ENCODE assay signal across 11 mouse cellular contexts in the genomic region with DNA sequence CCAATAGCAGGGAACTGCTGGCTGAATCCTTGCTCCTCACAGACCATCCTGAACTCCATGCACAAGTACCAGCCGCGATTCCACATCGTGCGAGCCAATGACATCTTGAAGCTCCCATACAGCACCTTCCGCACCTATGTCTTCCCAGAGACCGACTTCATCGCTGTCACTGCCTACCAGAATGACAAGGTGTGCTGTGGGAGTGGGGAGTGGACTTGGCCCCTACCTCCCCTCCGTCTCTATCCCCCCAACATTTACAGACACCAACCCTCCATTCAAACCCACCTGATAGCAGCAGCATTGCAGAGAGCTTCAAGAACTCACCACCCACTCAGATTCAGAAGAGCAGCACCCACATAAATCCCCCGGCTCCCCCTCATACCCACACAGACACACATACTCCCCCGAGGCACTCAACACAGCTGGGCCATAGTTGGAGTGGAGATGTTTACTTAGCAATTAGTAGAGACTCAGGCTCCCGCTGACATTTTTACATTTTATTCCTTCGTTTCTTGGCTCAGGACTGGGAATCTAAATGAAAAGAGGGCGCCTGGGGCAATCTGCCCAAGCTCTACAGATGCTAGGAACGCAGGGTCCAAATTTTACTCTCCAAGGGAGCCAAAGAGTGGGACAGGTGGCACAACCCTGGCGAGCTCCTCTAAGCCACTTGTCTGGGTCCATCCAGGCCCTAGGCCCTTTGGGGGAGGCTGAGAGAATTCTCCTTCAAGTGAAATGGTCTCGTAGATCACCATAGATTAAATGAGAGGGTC. TPM values are rescaled to one million over a fixed set of nuclear protein-coding genes. Genes with fewer than 3 reads are reported as not detected.
DNase-seq lines count a peak whose midpoint lies in the region; ATAC-seq and TF ChIP-seq lines count a peak whose summit lies in the region.
"Had no signal": no experiment of that assay in that cellular context is flagged by ENCODE, and none has a peak within 500 bp of the region (broad histone marks: within the 10 kb centered on the region; RNA-seq: fewer than 3 reads in every experiment).

No protein-coding gene starts in this region.

- H3K4me1 ChIP-seq in lung, embryonic 14.5 days (ENCODE audit: insufficient read depth), result peaks cover 4% of the 10 kb centered on the region; the same call in 1 of the 2 replicates
- peaks cover 31% of the 10 kb centered on the region for H3K4me1 ChIP-seq in intestine, embryonic 15.5 days (replicated peaks)
- H3K4me1 ChIP-seq in neural tube, embryonic 14.5 days (ENCODE audit: control insufficient read depth, insufficient read depth, low read length), result peaks cover 10% of the 10 kb centered on the region; the same call in 1 of the 2 replicates

- 8% methylated on average over 16 of the region's 16 CpGs for WGBS in lung, embryonic 14.5 days
- 31% methylated on average over 16 of the region's 16 CpGs for WGBS in intestine, embryonic 15.5 days
- 6% methylated on average over 16 of the region's 16 CpGs for WGBS in neural tube, embryonic 14.5 days

- peak overlapping the region; percentile 99 for H3K9ac ChIP-seq in lung, embryonic 14.5 days
- H3K9ac ChIP-seq in intestine, embryonic 15.5 days, result peak overlapping the region; percentile 33; the same call in 1 of the 2 replicates
- no peak overlapping the region for H3K9ac ChIP-seq in neural tube, embryonic 14.5 days (replicated peaks; ENCODE audit: low read depth, low read length)

- peak overlapping the region; percentile 80 for H3K4me3 ChIP-seq in lung, embryonic 14.5 days (ENCODE audit: low read depth, low read length)
- H3K4me3 ChIP-seq in intestine, embryonic 15.5 days (replicated peaks), result peak overlapping the region; percentile 59
- peak overlapping the region; percentile 11 for H3K4me3 ChIP-seq in neural tube, embryonic 14.5 days (ENCODE audit: low read depth, low read length)
- H3K4me3 ChIP-seq: myocyte had no signal

- peaks cover 65% of the 10 kb centered on the region for H3K27me3 ChIP-seq in lung, embryonic 14.5 days (ENCODE audit: insufficient read depth, low read length)
- peaks cover 90% of the 10 kb centered on the region for H3K27me3 ChIP-seq in intestine, embryonic 15.5 days (replicated peaks)
- peaks cover 56% of the 10 kb centered on the region for H3K27me3 ChIP-seq in neural tube, embryonic 14.5 days (ENCODE audit: control insufficient read depth, insufficient read depth, low read length)

- intact Hi-C loops in left cerebral cortex, postnatal 25 days (cut with DNase I), result loop anchor here (2.0 to 5.0 kb wide), 2 partner anchors 57 to 1319 kb away; no protein-coding TSS in a partner anchor

- peak; percentile 36 to 72 for DNase-seq in adrenal gland, adult (ENCODE audit: inconsistent age in 2 of 2, low spot score in 1 of 2)
- no peak for DNase-seq in adrenal gland, postnatal 10 days
- DNase-seq in lung, embryonic 14.5 days, result peak; percentile 63
- no peak for DNase-seq in lung, adult 18-20 months
- no peak for DNase-seq in left cerebral cortex, postnatal 25 days (ENCODE audit: low spot score in 2 of 2)
- no peak for DNase-seq in left cerebral cortex, adult 9 months (ENCODE audit: low spot score in 2 of 2)
- DNase-seq: thymus, postnatal 4 days had no signal

- peak overlapping the region; percentile 93 for H3K4me2 ChIP-seq in lung, embryonic 14.5 days
- H3K4me2 ChIP-seq in intestine, embryonic 15.5 days (replicated peaks), result peak overlapping the region; percentile 94
- peak overlapping the region; percentile 20; the same call in 1 of the 2 replicates for H3K4me2 ChIP-seq in neural tube, embryonic 14.5 days (ENCODE audit: low read depth, low read length)

- H3K36me3 ChIP-seq in lung, embryonic 14.5 days (ENCODE audit: insufficient read depth), result peaks cover 72% of the 10 kb centered on the region
- no peaks in the 10 kb centered on the region for H3K36me3 ChIP-seq in intestine, embryonic 15.5 days
- H3K36me3 ChIP-seq in neural tube, embryonic 14.5 days (ENCODE audit: control insufficient read depth, insufficient read depth, low read length), result no peaks in the 10 kb centered on the region

- no peak for TF ChIP-seq CTCF in lung, embryonic 14.5 days (IDR thresholded peaks at IDR 0.05; ENCODE audit: low read depth)

- ATAC-seq in lung, embryonic 14.5 days (ENCODE audit: insufficient read depth), result no peak
- ATAC-seq in intestine, embryonic 15.5 days, result no peak
- no peak for ATAC-seq in neural tube, embryonic 14.5 days (ENCODE audit: low read depth)
- ATAC-seq: inflammation-experienced regulatory T-cells, adult 6 months had no signal

- H3K9me3 ChIP-seq in lung, embryonic 14.5 days (ENCODE audit: low read depth, low read length), result no peaks in the 10 kb centered on the region
- no peaks in the 10 kb centered on the region for H3K9me3 ChIP-seq in intestine, embryonic 15.5 days
- H3K9me3 ChIP-seq in neural tube, embryonic 14.5 days (ENCODE audit: control insufficient read depth, low read length), result no peaks in the 10 kb centered on the region

- peak overlapping the region; percentile 99 for H3K27ac ChIP-seq in lung, embryonic 14.5 days (ENCODE audit: low read depth)
- H3K27ac ChIP-seq in intestine, embryonic 15.5 days, result 0 out of 2 replicates have a peak overlapping the region, but pooled peaks have one; percentile 3
- no peak overlapping the region for H3K27ac ChIP-seq in neural tube, embryonic 14.5 days (ENCODE audit: low read depth, low read length)

RNA-seq across cellular contexts. Expression of a gene that starts 3.6 kb away (rescaled TPM):
- 10 to 100 TPM; 27.5 to 31.5 TPM for total RNA-seq in adrenal gland, postnatal 10 days (2021)
- polyA plus RNA-seq in lung, embryonic 14.5 days (2014; fragmentation: Nextera tagmentation; extraction: Ambion mirVana), result 61.4 and 67.5 TPM in 2 replicates
- polyA plus RNA-seq in intestine, embryonic 15.5 days (2015; fragmentation: Nextera tagmentation; extraction: Ambion mirVana), result 4.9 and 5.6 TPM in 2 replicates
- 0.37 and 1.2 TPM in 2 replicates for polyA plus RNA-seq in neural tube, embryonic 14.5 days (2014; fragmentation: Nextera tagmentation; extraction: Ambion mirVana)
- total RNA-seq in left cerebral cortex, postnatal 25 days (2021), result 1 to 10 TPM; 1.8 to 2.2 TPM
- polyA plus RNA-seq: inflammation-experienced regulatory T-cells, adult 6 months had no signal

RNA-seq across cellular contexts. Expression of a gene that starts 14.2 kb away (rescaled TPM):
- not detected for total RNA-seq in adrenal gland, postnatal 10 days (2021)
- not detected in 2 replicates for polyA plus RNA-seq in lung, embryonic 14.5 days (2014; fragmentation: Nextera tagmentation; extraction: Ambion mirVana)
- polyA plus RNA-seq in intestine, embryonic 15.5 days (2015; fragmentation: Nextera tagmentation; extraction: Ambion mirVana), result not detected in 2 replicates
- not detected in 2 replicates for polyA plus RNA-seq in neural tube, embryonic 14.5 days (2014; fragmentation: Nextera tagmentation; extraction: Ambion mirVana)
- total RNA-seq in left cerebral cortex, postnatal 25 days (2021), result not detected
- polyA plus RNA-seq: inflammation-experienced regulatory T-cells, adult 6 months; myocyte had no signal

RNA-seq across cellular contexts. Expression of a gene that starts 50.3 kb away (rescaled TPM):
- total RNA-seq in adrenal gland, postnatal 10 days (2021), result under 1 TPM in 1 of 2 experiments, not detected in 1; 0.12 TPM
- polyA plus RNA-seq in lung, embryonic 14.5 days (2014; fragmentation: Nextera tagmentation; extraction: Ambion mirVana), result 67.9 and 73.4 TPM in 2 replicates
- polyA plus RNA-seq in intestine, embryonic 15.5 days (2015; fragmentation: Nextera tagmentation; extraction: Ambion mirVana), result 0.16 TPM in 1 of 2 replicates, not detected in the other
- polyA plus RNA-seq in neural tube, embryonic 14.5 days (2014; fragmentation: Nextera tagmentation; extraction: Ambion mirVana), result 0.20 and 0.28 TPM in 2 replicates
- under 1 TPM; 0.23 to 0.32 TPM for total RNA-seq in left cerebral cortex, postnatal 25 days (2021)
- polyA plus RNA-seq: inflammation-experienced regulatory T-cells, adult 6 months had no signal

Comparison
In these comparisons a context has a peak if more than half of its experiments do, and no peak if none do; other contexts are left out.
1. DNase-seq: peak in adrenal gland, adult (2 of 2) and lung, embryonic 14.5 days (single experiment); none in adrenal gland, postnatal 10 days (single experiment), lung, adult 18-20 months (0 of 2), left cerebral cortex, postnatal 25 days (0 of 2) and left cerebral cortex, adult 9 months (0 of 2).
2. H3K4me2 ChIP-seq: peak in every context shown above with its lines; median percentile 94 in intestine, embryonic 15.5 days; 93 in lung, embryonic 14.5 days; 20 in neural tube, embryonic 14.5 days.
3. H3K4me3 ChIP-seq: peak in every context shown above with its lines; median percentile 80 in lung, embryonic 14.5 days; 59 in intestine, embryonic 15.5 days; 11 in neural tube, embryonic 14.5 days.
4. RNA of a gene that starts 50.3 kb away (polyA plus RNA-seq): 67.9 to 73.4 TPM in lung, embryonic 14.5 days; 0.20 to 0.28 TPM in neural tube, embryonic 14.5 days and 0.16 TPM in intestine, embryonic 15.5 days; every median in the first group is over 10 times any median in the second.